Mouse (Mus musculus): Measurements from ENCODE around the gene Pex26.

Pex26 gene

GRCm38 (mm10) chr6:121209584-121209983, 26.1 kb downstream of the Pex26 start:
- no peak for DNase-seq (ENCODE audit: low spot score)

GRCm38 (mm10) chr6:121210149-121210925, 26.9 kb downstream of the Pex26 start, which contains the start of gene Tuba8:
Gene Tuba8, plus strand, starts transcription at chr6:121210696.
- peak; percentile 28 for DNase-seq (ENCODE audit: low spot score)

DNA sequence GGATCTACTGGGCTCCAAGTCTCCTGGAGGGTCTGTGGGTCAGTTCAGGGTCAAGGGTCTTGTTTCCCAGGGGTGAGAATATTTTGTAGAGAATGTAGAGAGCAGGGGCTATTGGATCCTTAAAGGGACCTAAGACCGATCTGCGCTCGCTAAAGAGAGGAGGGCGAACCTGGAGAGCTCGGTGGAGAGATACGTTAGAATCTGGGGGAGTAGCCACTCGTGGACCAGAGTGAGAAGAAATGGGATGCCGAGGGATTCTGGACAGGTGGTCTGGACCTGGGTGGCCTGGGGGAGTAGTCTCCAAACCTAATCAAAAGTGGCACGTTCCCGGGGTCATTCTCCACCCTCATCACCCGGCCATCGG, 27.4 kb downstream of the Pex26 start:
- DNase-seq (ENCODE audit: low spot score) = no peak

- DNase-seq (ENCODE audit: low spot score) = no peak
These were observed 28.3 kb downstream of the Pex26 start for GRCm38 (mm10) chr6:121211743-121212142.

- no peak for DNase-seq (ENCODE audit: low spot score)
These were observed 29.5 kb downstream of the Pex26 start for GRCm38 (mm10) chr6:121212988-121213387.

DNA sequence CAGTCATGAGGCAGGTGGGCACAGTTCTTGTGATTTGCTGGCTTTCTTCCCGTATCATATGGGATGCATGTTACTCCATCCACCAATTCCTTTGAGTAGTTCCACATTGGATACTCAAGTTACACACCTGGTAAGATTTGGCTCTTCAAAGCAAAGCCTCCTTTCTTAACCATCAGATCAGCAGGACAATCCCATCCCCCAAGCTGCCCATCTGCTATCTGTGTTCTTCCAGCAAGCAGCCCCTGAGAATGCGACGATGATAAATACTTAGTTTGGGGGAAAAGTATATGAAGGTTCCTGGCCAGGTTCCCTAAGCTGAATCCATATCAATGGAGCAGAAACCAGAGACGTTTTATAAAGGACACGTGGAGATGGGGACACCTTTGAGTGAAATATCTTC, 30.8 kb downstream of the Pex26 start:
- no peak for DNase-seq (ENCODE audit: low spot score)

GRCm38 (mm10) chr6:121214667-121215330, 31.3 kb downstream of the Pex26 start:
- no peak for DNase-seq (ENCODE audit: low spot score)

DNA sequence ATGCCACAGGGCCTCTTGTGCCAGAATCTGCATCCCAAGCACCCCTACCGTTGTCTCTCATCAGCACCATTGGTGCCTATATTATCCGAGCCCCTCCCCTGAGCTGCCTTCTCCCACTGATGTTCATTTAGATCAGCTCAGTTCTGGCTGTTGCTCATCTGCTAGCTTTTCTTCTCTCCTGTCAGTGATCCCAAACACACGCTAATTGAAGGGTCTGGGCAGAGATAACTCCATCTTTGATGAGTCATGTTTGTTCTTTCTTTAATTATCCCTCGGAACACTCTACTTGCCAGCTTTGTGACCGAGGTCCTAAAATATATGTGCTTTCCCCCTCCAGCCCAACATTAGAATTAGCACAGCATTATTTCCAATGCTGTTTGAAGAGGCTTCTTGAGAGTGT, 31.9 kb downstream of the Pex26 start:
- DNase-seq (ENCODE audit: low spot score) = no peak

DNA sequence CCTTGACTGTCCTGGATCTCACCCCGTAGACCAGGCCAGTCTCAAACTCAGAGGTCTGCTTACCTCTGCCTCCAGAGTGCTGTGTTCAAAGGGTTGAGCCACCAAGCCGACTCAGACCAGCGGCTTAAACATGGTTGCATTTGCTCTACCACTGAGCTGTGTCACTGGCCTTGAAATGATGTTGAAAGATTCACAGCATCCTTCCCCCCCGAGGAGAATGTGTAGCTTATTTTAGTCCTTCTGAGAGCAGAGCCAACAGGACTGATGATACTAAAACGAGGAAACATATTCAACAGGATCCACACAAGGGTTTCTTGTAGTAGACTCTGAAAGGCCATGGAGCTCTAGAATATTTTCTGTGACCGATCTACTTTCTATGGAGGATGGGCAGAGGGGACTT, 32.4 kb downstream of the Pex26 start:
- no peak for DNase-seq (ENCODE audit: low spot score)

DNA sequence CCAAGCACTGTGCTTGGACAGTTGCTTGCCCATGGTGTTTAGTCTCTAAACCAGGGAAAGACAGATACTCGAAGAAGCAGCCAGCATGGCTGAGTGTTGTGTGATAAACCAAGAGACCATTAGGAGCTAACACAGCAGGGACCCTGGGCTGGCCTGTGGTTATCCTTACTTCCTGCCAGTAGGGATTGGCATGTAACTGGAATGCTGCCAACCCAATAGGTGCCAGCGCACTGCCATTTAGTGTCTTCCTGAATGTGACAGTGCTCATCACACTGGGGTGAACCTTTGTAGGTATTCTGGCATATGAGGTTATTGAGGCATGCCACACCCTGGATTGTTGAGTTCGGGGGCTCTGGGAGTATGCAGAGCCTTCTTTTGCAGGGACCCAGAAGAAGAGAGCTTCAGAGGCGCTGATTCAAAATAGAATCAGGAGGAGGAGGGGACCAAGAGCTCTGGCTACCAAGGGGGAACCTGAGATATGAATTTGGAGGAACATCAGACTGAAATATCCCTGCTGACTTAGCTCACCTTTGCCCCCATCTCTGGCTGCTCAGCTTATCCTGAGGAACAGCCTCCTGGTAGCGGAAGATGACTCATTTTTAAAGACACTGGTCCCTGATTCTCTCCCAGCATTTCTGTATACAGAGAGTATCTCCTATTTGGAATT, 33.3 kb downstream of the Pex26 start:
- DNase-seq (ENCODE audit: low spot score) = no peak

- no peak for DNase-seq (ENCODE audit: low spot score)
These were observed 34.5 kb downstream of the Pex26 start for GRCm38 (mm10) chr6:121218002-121218401.

- DNase-seq (ENCODE audit: low spot score) = no peak
These were observed 35.9 kb downstream of the Pex26 start for GRCm38 (mm10) chr6:121219406-121219805.

DNA sequence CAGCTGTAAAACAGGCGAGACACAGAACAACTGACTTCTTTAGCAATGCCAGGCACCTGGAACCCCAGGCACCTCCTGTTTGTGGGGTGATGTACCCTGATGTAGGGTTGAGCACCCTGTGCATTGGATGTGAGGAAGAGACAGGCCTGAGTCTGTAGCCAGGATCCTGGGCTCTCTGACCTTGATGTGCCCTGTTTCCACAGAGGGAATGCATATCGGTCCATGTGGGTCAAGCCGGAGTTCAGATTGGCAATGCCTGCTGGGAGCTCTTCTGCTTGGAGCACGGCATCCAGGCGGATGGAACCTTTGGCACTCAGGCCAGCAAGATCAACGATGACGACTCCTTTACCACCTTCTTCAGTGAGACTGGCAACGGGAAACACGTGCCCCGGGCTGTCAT, 36.7 kb downstream of the Pex26 start:
- no peak for DNase-seq (ENCODE audit: low spot score)

DNA sequence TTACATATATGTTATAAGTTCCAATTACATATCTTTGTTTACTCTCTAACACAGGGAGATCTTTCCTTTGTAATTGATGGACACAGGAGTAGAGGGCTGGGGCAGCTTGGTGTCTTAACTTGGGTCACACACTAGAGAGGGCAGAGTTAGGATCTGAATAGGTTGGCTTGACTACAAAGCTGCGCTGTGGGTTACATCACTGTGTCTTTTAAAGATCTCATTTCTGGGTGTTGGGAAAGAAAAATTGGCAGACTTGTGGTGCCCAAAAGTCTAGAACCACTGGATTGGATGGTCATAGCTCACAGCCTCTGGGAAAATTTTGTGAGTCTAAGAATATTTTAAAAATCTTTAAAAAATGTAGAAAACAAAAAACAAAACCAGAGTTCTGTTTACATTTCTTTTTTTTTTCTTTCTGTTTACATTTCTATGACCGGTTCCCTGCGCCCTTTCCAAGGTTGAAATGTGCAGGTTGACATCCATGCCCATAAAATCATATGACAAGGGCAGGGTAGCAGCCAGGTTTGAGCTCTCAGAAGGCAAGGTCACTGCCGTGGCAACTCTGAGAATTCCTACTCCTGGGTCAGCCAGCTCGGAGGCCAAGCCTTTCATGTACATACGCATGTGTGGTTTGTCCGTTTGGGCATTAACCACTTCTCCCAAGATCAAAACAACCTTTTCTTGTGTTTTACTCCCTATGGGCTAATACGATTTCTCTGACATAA, 38.6 kb downstream of the Pex26 start:
- DNase-seq (ENCODE audit: low spot score) = no peak

DNA sequence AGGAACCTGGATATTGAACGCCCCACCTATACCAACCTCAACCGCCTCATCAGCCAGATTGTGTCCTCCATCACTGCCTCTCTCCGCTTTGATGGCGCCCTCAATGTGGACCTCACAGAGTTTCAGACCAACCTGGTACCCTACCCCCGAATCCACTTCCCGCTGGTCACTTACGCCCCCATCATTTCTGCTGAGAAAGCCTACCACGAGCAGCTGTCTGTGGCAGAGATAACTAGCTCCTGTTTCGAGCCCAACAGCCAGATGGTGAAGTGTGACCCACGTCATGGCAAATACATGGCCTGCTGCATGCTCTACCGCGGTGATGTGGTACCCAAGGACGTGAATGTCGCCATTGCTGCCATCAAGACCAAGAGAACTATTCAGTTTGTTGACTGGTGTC, 39.5 kb downstream of the Pex26 start:
- DNase-seq (ENCODE audit: low spot score) = no peak

DNA sequence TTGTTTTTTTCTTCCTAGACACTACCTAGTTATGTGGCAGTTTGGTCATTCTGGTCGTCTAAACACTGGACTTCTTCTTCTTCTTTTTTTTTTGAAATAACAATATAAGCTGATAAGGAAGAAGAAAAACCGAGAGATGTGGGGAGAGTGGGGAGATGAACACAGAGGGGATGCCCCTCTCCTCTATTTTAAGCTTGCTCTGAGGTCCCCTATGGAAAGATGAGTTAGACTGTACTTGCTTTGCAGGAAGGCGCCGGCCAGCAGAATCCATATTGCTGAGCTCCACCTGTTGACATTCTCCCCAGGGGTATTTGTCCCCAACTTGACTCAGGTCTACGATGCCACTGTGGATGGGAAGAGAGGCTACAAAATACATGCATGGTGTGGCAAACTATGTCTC, 40.6 kb downstream of the Pex26 start:
- no peak for DNase-seq (ENCODE audit: low spot score)

- DNase-seq (ENCODE audit: low spot score) = no peak
These were observed 41.5 kb downstream of the Pex26 start for GRCm38 (mm10) chr6:121224993-121225392.

- DNase-seq (ENCODE audit: low spot score) = no peak
These were observed 42.6 kb downstream of the Pex26 start for GRCm38 (mm10) chr6:121226043-121226442.

DNA sequence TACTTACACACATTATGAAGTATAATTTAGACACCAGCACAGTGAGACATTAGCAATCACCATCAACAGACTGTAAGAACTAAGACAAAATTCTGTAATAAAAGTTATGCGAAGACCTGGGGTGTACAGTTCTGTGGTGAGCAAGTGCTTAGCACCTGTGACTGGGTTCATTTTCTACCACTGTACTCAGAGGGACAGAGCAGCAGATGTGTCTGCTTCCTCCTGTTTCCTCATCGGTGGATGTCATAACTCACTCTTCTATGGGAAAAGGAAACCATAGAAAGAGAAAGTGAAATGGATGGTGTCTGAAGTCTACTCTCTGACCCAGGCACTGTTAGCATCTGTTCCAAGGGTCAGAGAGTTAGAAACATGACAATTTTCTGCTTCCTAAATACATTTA, 43.3 kb downstream of the Pex26 start:
- no peak for DNase-seq (ENCODE audit: low spot score)

DNA sequence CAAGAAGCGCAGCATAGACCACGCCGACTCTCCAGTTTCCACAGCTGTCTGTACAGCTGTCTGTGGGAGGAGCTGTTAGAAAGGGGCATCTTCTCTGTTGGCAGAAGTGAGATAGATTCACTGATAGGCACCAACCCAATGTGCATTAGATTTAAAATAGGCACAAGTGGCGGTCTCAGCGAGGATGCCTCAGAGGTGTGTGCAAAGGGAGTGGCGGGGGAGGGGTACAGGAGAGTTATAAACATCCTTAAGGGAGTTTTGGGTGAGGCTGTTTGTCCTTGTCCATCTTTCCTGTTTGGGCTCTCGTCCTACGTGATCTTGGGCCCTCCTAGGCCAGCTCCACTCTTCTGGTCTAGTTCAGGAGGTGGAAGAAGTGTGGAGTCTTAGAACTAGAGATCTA, 45.0 kb downstream of the Pex26 start:
- DNase-seq (ENCODE audit: low spot score) = no peak

- DNase-seq (ENCODE audit: low spot score) = no peak
These were observed 49.2 kb downstream of the Pex26 start for GRCm38 (mm10) chr6:121232652-121233051.

DNA sequence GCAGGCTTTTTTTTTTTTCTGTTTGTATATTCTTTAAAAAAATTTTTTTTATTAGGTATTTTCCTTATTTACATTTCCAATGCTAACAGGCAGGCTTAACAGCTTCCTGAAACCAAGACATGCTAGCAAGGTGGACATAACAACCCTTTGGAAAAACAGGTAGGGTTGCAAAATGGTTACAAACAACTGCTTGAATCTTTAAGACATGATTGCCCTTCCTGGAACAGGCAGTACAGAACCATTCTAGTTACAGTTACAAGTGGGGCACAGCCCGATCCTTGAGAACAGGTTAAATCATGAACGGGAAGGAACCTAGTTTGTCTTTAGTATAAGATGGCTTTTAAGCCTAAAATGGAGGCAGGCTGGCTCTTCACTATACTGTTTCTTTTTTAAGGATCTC, 52.9 kb downstream of the Pex26 start:
- no peak for DNase-seq (ENCODE audit: low spot score)

GRCm38 (mm10) chr6:121238209-121238608, 54.7 kb downstream of the Pex26 start:
- DNase-seq (ENCODE audit: low spot score) = no peak

Measured in left cerebral cortex, adult 11 months (tissue).